Mouse (Mus musculus): ENCODE results near the gene Ttc26. TPM values are rescaled to one million over a fixed set of nuclear protein-coding genes. Genes with fewer than 3 reads are reported as not detected.
"Not testable (repeated sequence)": the region's sequence is repeated elsewhere in the genome, so short reads cannot be mapped to it uniquely, and the experiment has no call there.

Gene Ttc26
- polyA plus RNA-seq, 1 experiment from 2014 or later = 3.8 TPM

DNA sequence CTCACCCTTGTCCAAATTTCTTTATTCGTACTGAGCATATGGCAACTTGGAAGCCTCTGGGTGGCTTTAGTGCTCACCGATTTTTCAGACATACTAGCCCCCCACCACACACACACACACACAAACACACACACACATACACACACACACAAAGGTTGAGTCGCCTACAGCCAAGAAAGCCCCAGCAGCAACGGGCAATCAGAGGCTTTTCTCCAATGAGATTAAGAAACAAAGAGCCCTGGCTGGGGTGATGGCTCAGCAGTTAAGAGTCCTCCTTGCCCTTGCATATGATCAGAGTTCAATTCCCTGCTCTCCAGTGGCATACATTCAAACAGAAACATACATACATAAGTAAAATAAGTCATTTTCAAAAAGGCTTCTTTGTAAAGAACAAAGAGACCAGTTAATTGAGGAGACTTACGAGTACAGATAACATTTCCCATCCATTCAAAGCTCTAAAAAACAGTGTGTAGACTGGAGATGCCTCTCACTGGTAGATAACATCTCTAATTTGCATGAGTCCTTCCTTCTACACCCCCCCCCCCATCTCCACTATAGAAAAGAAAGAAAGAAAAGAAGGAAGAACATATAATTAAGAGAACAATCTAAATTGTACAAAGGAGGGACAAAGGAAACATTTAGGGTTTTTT is 23.5 kb upstream of the Ttc26 start:
- Histone ChIP-seq H3K27ac (no peak overlapping the region), H3K9ac (no peak overlapping the region), H3K36me3 (no peaks in the 10 kb centered on the region), H3K4me1 (replicated peaks) (peaks cover 12% of the 10 kb centered on the region; the same call in 1 of the 2 replicates), H3K27me3 (replicated peaks) (peaks cover 3% of the 10 kb centered on the region), H3K4me2 (replicated peaks) (no peak overlapping the region), H3K9me3 (no peaks in the 10 kb centered on the region), H3K4me3 (replicated peaks) (no peak overlapping the region)
- ATAC-seq = no peak
- WGBS = 67% methylated on average over 5 of the region's 5 CpGs

DNA sequence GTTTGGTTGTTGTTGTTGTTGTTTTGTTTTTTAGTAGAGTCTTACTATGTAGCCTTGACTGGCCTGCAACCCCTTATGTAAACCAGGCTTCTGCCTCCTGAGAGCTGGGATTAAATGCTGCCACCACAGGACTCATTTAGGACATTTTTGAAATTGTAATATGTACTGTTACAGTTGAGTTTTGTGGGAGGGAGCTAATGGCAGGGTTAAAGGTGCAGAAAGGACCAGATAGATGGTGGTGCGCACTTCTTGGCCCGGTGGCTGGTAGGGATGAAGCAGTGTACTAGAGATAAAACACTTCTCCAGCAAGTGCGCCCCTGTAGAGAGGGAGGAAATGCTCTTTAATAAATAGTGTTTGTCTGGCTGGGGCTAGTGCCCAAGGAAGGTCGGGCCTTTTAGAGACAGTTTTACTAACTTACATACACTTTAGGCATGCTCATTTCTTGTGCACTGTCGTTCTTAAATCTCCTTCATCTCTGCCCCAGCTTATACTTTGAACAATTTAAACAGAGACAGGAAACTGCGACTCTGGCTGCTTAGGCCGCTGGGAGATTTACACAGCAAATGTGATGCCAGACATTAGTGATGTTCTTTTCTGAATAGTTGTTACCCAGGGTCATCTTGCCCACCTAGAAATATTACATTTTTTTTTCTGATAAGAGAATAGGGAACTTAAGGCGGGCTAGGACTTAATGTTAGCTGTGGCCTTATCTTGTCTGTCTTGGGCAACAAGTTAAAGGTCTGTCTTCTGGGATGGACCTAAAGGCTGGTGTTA is 22.8 kb upstream of the Ttc26 start:
- no peak overlapping the region for H3K4me3 ChIP-seq (replicated peaks)
- H3K9ac ChIP-seq = no peak overlapping the region
- no peak overlapping the region for H3K27ac ChIP-seq
- H3K9me3 ChIP-seq = no peaks in the 10 kb centered on the region
- no peak for ATAC-seq
- H3K36me3 ChIP-seq = no peaks in the 10 kb centered on the region
- WGBS = 61% methylated on average over 8 of the region's 8 CpGs
- H3K4me2 ChIP-seq (replicated peaks) = no peak overlapping the region
- H3K4me1 ChIP-seq (replicated peaks) = peaks cover 8% of the 10 kb centered on the region; the same call in 1 of the 2 replicates
- peaks cover 3% of the 10 kb centered on the region for H3K27me3 ChIP-seq (replicated peaks)

DNA sequence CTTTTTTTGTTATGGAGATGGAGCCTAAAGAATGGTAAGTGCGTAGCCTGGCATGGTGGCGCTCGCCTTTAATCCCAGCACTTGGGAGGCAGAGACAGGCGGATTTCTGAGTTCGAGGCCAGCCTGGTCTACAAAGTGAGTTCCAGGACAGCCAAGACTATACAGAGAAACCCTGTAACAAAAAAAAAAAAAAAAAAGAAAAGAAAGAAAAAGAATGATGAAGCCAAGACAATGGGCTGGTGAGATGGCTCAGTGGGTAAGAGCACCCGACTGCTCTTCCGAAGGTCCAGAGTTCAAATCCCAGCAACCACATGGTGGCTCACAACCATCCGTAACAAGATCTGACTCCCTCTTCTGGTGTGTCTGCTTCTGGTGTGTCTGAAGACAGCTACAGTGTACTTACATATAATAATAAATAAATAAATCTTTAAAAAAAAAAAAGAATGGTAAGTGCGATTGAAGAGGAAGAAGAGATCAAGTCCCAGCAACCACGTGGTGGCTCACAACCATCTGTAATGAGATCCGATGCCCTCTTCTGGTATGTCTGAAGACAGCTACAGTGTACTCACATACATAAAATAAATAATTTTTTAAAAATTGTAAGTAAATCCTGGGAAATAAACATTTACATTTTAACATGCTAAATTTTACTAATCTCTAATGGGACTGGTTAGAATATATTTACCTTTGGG is 22.1 kb upstream of the Ttc26 start:
- not testable (repeated sequence) for H3K9me3 ChIP-seq; H3K4me3 ChIP-seq (replicated peaks); H3K27ac ChIP-seq; H3K4me2 ChIP-seq (replicated peaks); H3K36me3 ChIP-seq; H3K4me1 ChIP-seq (replicated peaks); H3K9ac ChIP-seq; H3K27me3 ChIP-seq (replicated peaks); ATAC-seq
- 90% methylated on average over 11 of the region's 11 CpGs for WGBS

DNA sequence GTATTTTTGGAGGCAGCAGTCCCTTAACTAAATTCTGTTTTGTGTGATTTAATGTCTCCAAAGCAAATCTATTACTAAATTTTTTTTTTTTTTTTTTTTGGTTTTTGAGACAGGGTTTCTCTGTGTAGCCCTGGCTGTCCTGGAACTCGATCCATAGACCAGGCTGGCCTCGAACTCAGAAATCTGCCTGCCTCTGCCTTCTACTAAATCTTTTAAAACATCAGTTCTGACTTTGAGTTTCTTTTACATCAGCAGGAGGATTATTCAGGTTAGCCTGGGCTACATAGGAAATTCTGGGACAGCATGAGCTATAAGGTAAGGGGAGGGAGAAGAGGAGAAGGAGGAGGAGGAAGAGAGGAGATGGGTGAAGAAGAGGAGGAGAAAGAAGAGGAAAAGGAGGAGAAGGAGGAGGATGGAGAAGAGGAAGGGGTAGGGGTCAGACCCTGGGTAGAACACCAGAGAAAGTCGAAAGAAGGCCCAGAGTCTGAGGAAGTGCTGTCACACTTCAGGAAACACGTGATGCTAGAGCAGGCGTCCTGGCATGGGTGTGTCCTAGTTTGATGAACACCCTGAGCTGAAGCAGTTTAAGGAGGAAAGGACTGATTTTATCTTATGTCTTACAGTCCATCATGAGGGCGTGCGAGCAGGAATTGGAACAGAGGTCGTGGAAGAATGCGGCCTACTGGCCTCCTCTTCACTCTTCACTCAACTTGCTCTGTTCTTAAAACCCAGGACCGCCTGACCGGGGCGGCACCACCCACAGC is 21.4 kb upstream of the Ttc26 start:
- Histone ChIP-seq H3K27ac (no peak overlapping the region), H3K4me2 (replicated peaks) (no peak overlapping the region), H3K27me3 (replicated peaks) (peaks cover 3% of the 10 kb centered on the region), H3K9ac (no peak overlapping the region), H3K4me1 (replicated peaks) (peaks cover 2% of the 10 kb centered on the region; the same call in 1 of the 2 replicates), H3K36me3 (no peaks in the 10 kb centered on the region), H3K9me3 (no peaks in the 10 kb centered on the region), H3K4me3 (replicated peaks) (no peak overlapping the region)
- ATAC-seq = peak; percentile 53; the same call in 1 of the 2 replicates
- 80% methylated on average over 12 of the region's 12 CpGs for WGBS

DNA sequence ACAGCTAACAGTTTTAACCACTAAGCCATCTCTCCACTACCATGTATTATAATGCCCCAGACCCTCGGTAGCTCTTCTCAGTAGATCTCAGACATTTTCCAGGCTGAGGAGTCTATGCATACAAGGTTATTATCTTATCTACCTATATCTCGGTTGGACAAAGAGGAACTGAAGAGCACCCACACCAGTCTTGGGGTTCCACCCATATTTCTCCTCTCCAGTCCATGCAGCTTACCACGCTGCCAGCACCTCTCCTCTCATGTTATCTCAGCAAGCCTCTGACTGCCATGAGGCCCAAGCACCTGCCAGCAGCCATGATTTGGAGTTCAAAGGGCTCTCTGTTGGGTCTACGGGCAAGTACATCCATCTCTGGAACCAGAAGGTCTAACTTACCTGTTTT is 20.2 kb upstream of the Ttc26 start:
- no peak overlapping the region for H3K4me3 ChIP-seq (replicated peaks)
- no peak for ATAC-seq
- 67% methylated on average over 4 of the region's 4 CpGs for WGBS
- no peaks in the 10 kb centered on the region for H3K4me1 ChIP-seq (replicated peaks)
- H3K4me2 ChIP-seq (replicated peaks) = no peak overlapping the region
- H3K27ac ChIP-seq = no peak overlapping the region
- H3K9me3 ChIP-seq = no peaks in the 10 kb centered on the region
- no peaks in the 10 kb centered on the region for H3K36me3 ChIP-seq
- H3K9ac ChIP-seq = no peak overlapping the region
- H3K27me3 ChIP-seq (replicated peaks) = peaks cover under 1% of the 10 kb centered on the region; the same call in 1 of the 2 replicates

DNA sequence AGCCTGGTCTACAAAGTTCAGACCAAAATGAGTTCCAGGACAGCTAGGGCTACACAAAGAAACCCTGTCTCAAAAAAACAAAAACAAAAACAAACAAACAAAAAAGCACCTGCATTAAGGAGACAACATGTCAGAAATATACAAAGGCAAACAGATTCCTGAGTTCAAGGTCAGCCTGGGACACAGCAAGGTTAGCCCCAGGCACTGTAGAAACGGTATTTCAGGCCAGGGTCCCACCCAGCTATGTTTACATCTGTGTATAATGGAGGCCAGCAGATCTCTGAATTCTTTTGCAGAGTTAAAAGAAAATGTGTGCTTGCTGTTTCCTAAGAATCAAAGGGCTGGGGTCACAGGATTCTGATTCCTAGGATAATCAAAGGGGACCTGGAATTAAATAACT is 19.3 kb upstream of the Ttc26 start:
- H3K4me3 ChIP-seq (replicated peaks) = no peak overlapping the region
- no peaks in the 10 kb centered on the region for H3K4me1 ChIP-seq (replicated peaks)
- 41% methylated on average over 1 of the region's 1 CpGs for WGBS
- H3K4me2 ChIP-seq (replicated peaks) = no peak overlapping the region
- H3K27me3 ChIP-seq (replicated peaks) = no peaks in the 10 kb centered on the region
- ATAC-seq = no peak
- no peak overlapping the region for H3K27ac ChIP-seq
- no peaks in the 10 kb centered on the region for H3K36me3 ChIP-seq
- no peaks in the 10 kb centered on the region for H3K9me3 ChIP-seq
- H3K9ac ChIP-seq = no peak overlapping the region

DNA sequence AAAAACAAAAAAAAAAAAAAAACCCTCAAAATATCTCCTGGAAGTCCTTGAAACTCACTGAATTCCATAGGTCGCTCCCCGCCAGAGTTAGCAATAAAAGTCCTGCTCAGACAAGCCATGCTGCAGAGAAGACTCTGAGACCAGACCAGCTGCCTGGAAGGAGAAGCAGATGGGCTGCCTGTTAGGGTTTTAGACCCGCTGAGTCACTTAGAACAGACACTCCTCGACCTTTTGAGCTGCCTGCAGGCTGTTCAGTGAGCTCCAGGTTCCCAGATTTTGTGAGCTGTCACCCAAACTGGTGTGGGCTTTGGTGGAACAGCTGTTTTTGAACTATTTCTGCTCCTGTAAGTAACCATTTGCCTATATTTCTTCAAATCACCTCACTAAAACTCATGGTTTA is 17.9 kb upstream of the Ttc26 start:
- Histone ChIP-seq H3K4me3 (replicated peaks) (no peak overlapping the region), H3K9me3 (no peaks in the 10 kb centered on the region), H3K27ac (no peak overlapping the region), H3K36me3 (no peaks in the 10 kb centered on the region), H3K4me2 (replicated peaks) (no peak overlapping the region), H3K27me3 (replicated peaks) (no peaks in the 10 kb centered on the region), H3K4me1 (replicated peaks) (no peaks in the 10 kb centered on the region), H3K9ac (no peak overlapping the region)
- no peak for ATAC-seq
- 53% methylated on average over 4 of the region's 4 CpGs for WGBS

DNA sequence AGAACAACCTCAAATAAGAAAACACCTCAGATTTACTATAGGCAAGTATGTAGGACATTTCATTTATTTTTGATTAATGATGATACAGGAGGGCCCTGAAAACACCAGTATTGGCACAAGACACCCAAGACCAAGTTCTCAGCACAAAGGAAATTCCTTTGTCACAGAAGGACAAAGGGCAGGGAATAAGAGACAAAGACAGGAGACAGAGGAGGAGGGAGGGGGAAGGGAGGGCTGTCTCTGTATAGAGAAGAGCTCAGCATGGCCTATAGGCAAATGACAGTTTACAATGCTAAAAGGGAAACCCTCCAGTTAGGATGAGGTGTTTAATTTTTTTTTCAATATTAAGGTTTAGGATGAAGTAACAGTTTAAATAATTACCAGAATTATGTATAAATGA is 17.1 kb upstream of the Ttc26 start:
- Histone ChIP-seq H3K27ac (no peak overlapping the region), H3K9ac (no peak overlapping the region), H3K4me1 (replicated peaks) (no peaks in the 10 kb centered on the region), H3K27me3 (replicated peaks) (no peaks in the 10 kb centered on the region), H3K36me3 (no peaks in the 10 kb centered on the region), H3K9me3 (no peaks in the 10 kb centered on the region), H3K4me2 (replicated peaks) (no peak overlapping the region), H3K4me3 (replicated peaks) (no peak overlapping the region)
- no peak for ATAC-seq

DNA sequence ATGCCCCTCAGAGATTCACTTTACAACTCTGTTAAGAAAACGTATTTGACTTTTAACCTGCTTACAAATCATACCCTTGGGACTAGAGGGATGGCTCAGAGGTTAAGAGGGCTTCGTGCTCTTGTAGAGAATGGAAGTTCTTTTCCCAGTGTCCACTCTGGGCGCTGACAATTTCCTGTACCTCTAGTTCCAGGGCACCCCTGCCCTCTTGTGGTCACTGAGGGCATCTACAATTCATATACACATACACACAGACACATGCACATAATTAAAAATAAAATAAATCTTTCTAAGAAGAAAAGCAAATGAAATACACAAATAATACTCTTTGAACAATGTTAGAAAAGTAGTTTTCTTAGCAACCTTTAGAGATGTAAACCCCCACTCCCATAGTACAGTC is 11.3 kb upstream of the Ttc26 start:
- ATAC-seq = no peak
- Histone ChIP-seq H3K9me3 (no peaks in the 10 kb centered on the region), H3K36me3 (no peaks in the 10 kb centered on the region), H3K9ac (no peak overlapping the region), H3K4me1 (replicated peaks) (no peaks in the 10 kb centered on the region), H3K4me3 (replicated peaks) (no peak overlapping the region), H3K4me2 (replicated peaks) (no peak overlapping the region), H3K27me3 (replicated peaks) (no peaks in the 10 kb centered on the region), H3K27ac (no peak overlapping the region)
- WGBS = 77% methylated on average over 3 of the region's 3 CpGs

DNA sequence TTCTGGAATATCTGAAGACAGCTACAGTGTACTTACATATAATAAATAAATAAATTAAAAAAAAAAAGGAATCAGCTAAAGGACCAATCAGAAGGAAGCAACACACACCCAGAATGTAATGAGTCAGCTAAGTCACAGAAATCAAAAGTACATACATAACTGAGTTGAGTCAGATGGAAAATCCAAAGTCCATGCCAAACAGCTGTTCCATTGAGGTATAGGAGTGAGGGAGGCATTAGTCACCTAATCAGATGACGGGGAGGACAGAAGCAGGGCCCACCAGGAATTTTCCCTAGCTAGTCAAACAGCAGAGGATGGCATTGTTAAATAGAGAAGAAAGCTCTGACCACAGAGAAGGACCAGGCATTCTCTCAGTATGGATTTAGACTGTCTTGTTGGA is 7.0 kb upstream of the Ttc26 start:
- Histone ChIP-seq H3K27ac (no peak overlapping the region), H3K4me1 (replicated peaks) (no peaks in the 10 kb centered on the region), H3K4me3 (replicated peaks) (no peak overlapping the region), H3K36me3 (no peaks in the 10 kb centered on the region), H3K9me3 (no peaks in the 10 kb centered on the region), H3K4me2 (replicated peaks) (no peak overlapping the region), H3K27me3 (replicated peaks) (no peaks in the 10 kb centered on the region), H3K9ac (no peak overlapping the region)
- WGBS = 60% methylated on average over 1 of the region's 1 CpGs
- ATAC-seq = no peak

DNA sequence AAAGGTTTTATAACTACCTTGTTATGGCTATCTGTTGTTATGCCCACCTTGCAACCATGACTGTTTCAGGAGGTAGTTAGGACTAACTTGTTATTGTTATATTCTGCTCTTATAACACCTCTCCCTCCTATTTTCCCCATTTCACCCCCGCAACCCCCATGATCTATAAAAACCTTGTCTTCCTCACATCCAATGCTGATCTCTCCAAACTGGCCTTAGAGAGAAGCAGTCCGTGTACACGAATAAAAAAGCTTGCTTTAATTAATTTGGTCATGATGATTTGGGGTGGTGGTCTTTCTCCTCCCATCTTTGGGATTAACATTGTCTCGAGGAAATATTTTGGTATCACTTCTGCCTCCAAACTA is 523 bp upstream of the Ttc26 start:
- WGBS = 2% methylated on average over 4 of the region's 4 CpGs
- H3K4me2 ChIP-seq (replicated peaks) = peak overlapping the region; percentile 79
- H3K36me3 ChIP-seq = no peaks in the 10 kb centered on the region
- no peaks in the 10 kb centered on the region for H3K9me3 ChIP-seq
- H3K9ac ChIP-seq = peak overlapping the region; percentile 54
- H3K4me3 ChIP-seq (replicated peaks) = peak overlapping the region; percentile 62
- ATAC-seq = no peak
- H3K27ac ChIP-seq = no peak overlapping the region
- H3K27me3 ChIP-seq (replicated peaks) = no peaks in the 10 kb centered on the region
- no peaks in the 10 kb centered on the region for H3K4me1 ChIP-seq (replicated peaks)

DNA sequence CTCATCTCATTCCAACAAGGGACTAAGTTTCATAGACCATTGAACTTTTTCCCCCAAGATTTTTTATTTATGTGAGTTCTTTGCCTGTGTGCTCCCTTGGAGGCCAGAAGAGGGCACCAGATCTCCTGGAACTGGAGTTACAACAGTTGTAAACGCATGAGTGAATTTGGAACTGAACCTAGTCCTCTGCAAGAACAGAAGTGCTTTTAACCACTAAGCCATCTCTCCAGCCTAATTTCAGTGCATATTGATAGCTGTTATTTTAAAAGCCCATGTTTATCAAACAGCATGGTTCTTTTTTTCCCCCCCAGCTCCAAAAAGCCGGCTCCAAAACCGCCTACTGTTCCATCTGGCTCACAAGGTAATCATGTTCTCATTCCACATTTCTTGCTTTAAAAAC is 8.4 kb downstream of the Ttc26 start:
- H3K4me1 ChIP-seq (replicated peaks) = no peaks in the 10 kb centered on the region
- no peak overlapping the region for H3K4me3 ChIP-seq (replicated peaks)
- ATAC-seq = no peak
- H3K9ac ChIP-seq = no peak overlapping the region
- no peaks in the 10 kb centered on the region for H3K27me3 ChIP-seq (replicated peaks)
- H3K9me3 ChIP-seq = no peaks in the 10 kb centered on the region
- H3K4me2 ChIP-seq (replicated peaks) = no peak overlapping the region
- no peak overlapping the region for H3K27ac ChIP-seq
- 84% methylated on average over 3 of the region's 3 CpGs for WGBS
- H3K36me3 ChIP-seq = no peaks in the 10 kb centered on the region
